Mouse (Mus musculus) limb, embryonic 14.5 days (tissue): ENCODE measurements around the gene Gpr15. TPM values are rescaled to one million over a fixed set of nuclear protein-coding genes. Genes with fewer than 3 reads are reported as not detected.

Experiments used
- ATAC-seq: fragments of 200-750 bp; cut with Nextera tagmentation; 2 replicates; pipeline ENCODE4 v1.8.0; 2017; ENCODE audit warnings: low read depth, moderate number of reproducible peaks, moderate TSS enrichment; ENCODE audit not compliant: low FRiP score
- DNase-seq: peaks from one replicate; pipeline ENCODE4 v3.0.0-alpha.2; 2015; ENCODE audit warnings: low spot score
- H3K27ac ChIP-seq: fragments of 300-500 bp; sonication (generic); replicated peaks from 2 replicates; pipeline ENCODE4 v1.5.1; 2014; ENCODE audit warnings: low read depth, mild to moderate bottlenecking, low read length, moderate library complexity, mixed read lengths
- H3K27me3 ChIP-seq: fragments of 300-500 bp; sonication (generic); 2 replicates; pipeline ENCODE4 v1.6.1; 2014; ENCODE audit warnings: low read length, mixed read lengths; ENCODE audit not compliant: control insufficient read depth, insufficient read depth
- H3K36me3 ChIP-seq: fragments of 300-500 bp; sonication (generic); 2 replicates; pipeline ENCODE4 v1.6.1; 2014; ENCODE audit warnings: mild to moderate bottlenecking, low read length, moderate library complexity, mixed read lengths; ENCODE audit not compliant: control insufficient read depth, insufficient read depth
- H3K4me1 ChIP-seq: fragments of 300-500 bp; sonication (generic); 2 replicates; pipeline ENCODE4 v1.6.1; 2014; ENCODE audit warnings: antibody characterized with exemption, low read length, mixed read lengths; ENCODE audit not compliant: control insufficient read depth, insufficient read depth
- H3K4me2 ChIP-seq: fragments of 300-500 bp; sonication (generic); replicated peaks from 2 replicates; pipeline ENCODE4 v1.6.1; 2014; ENCODE audit warnings: low read depth, mild to moderate bottlenecking, low read length, moderate library complexity; ENCODE audit not compliant: severe bottlenecking
- H3K4me3 ChIP-seq: fragments of 300-500 bp; sonication (generic); replicated peaks from 2 replicates; pipeline ENCODE4 v1.5.1; 2014; ENCODE audit warnings: low read length
- H3K9ac ChIP-seq: fragments of 300-500 bp; sonication (generic); 2 replicates; pipeline ENCODE4 v1.6.1; 2014; ENCODE audit warnings: mild to moderate bottlenecking, low read depth, low read length, moderate library complexity; ENCODE audit not compliant: severe bottlenecking
- H3K9me3 ChIP-seq: fragments of 300-500 bp; sonication (generic); 2 replicates; pipeline ENCODE4 v1.6.1; 2016; ENCODE audit warnings: low read length; ENCODE audit not compliant: control insufficient read depth
- POLR2A ChIP-seq: fragments of 200-500 bp; IDR thresholded peaks from 2 replicates; pipeline ENCODE4 v1.8.0; 2012; ENCODE audit warnings: inconsistent platforms, mild to moderate bottlenecking, moderate library complexity, borderline replicate concordance; ENCODE audit not compliant: insufficient read depth, insufficient read length; ENCODE audit errors: extremely low read depth
- WGBS: fragments of 180-500 bp; shearing (Covaris S2); extraction: QIAGEN DNeasy Blood & Tissue Kit; methylation state at CpG from one replicate; pipeline ENCODE4 v1.1.7; 2014; 5-methylcytosine and 5-hydroxymethylcytosine counted together
- polyA plus RNA-seq, 2 experiments: library from polyadenylated mRNA; depleted of rRNA in 1 of 2; stranded (reverse) in 1 of 2; unstranded in 1 of 2; fragments of >200 nt; fragmentation: Nextera tagmentation in 1 of 2; extraction: Ambion mirVana in 1 of 2; gene quantifications; 2 replicates each; pipeline versions ENCODE4 v1.2.1 to v1.2.3; 2012 to 2014

Gene Gpr15
- polyA plus RNA-seq, 2 experiments = 0.05 to 0.15 TPM

DNA sequence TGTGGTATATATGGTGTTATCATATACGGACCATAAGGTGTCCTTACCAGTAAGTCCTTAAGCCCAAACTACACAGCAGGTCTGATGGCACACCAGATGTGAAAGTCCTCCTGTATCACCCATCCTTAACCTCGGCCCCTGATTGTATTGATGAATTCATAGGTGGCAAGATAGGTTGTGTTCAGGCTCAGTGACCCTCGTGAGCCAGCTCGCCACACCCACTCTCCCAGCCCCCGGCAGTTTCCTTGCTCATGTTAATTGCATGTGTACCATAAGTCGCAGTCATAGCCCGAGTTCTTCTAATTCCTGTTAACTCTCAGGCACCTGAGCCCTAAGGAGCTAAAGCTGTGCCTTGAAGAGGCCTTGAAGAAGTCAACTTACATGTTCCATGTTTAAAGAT is 42.7 kb downstream of the Gpr15 start:
- DNase-seq (no peak), ATAC-seq (no peak)
- no peak overlapping the region for H3K4me3 ChIP-seq
- no peaks in the 10 kb centered on the region for H3K27me3 ChIP-seq
- peaks cover 4% of the 10 kb centered on the region for H3K4me1 ChIP-seq
- WGBS = 87% methylated on average over 7 of the region's 7 CpGs
- no peak overlapping the region for H3K27ac ChIP-seq
- H3K9ac ChIP-seq = no peak overlapping the region
- peaks cover 56% of the 10 kb centered on the region for H3K36me3 ChIP-seq
- TF ChIP-seq POLR2A = no peak
- no peaks in the 10 kb centered on the region for H3K9me3 ChIP-seq
- no peak overlapping the region for H3K4me2 ChIP-seq

DNA sequence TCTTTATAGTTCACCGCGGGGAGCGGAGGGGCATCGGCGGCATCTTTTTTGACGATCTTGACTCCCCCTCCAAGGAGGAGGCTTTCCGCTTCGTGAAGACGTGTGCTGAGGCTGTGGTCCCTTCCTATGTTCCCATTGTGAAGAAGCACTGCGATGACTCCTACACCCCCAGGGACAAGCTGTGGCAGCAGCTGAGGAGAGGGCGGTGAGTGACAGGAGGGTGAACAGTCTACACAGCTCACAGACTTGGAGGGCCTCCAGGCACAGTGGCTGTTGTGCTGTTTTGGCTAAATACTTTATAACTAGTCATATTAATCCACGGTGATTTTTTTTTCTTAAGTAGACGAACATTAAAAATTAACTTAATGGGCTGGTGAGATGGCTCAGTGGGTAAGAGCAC is 43.6 kb downstream of the Gpr15 start:
- H3K36me3 ChIP-seq = peaks cover 48% of the 10 kb centered on the region
- H3K4me3 ChIP-seq = no peak overlapping the region
- no peak overlapping the region for H3K4me2 ChIP-seq
- peaks cover 6% of the 10 kb centered on the region for H3K4me1 ChIP-seq
- TF ChIP-seq POLR2A = no peak
- H3K27ac ChIP-seq = no peak overlapping the region
- no peak overlapping the region for H3K9ac ChIP-seq
- no peaks in the 10 kb centered on the region for H3K27me3 ChIP-seq
- no peak for ATAC-seq
- no peaks in the 10 kb centered on the region for H3K9me3 ChIP-seq
- no peak for DNase-seq
- WGBS = 95% methylated on average over 13 of the region's 13 CpGs

DNA sequence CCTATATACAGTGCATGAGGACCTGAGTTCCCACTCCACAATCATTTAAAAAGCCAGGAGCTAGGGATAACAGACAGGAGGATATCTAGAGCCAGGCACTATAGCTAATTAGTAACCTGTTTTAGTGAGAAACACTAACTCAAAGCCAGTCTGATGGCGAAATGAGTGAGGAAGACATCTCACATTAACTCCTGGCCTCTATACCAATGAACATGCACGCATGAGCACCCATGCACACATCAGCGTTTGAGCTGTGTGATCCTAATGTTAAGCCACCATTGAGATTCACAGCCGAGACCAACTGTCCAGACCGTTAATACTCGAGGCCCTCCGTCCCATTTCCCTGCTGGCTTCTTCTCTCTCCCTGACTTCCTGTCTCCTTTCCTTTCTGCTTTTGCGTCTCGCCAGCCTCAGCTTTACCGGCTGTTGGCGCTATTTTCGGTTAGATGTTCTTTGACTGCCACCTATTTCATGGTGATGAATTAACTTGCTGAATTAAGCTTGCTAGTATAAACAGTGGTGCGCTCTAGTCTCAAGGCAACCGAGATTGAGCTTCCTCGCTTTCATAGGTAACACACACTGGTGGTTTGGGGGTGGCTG is 45.0 kb downstream of the Gpr15 start:
- Histone ChIP-seq H3K36me3 (peaks cover 46% of the 10 kb centered on the region), H3K27ac (no peak overlapping the region), H3K27me3 (no peaks in the 10 kb centered on the region), H3K9ac (no peak overlapping the region), H3K4me2 (no peak overlapping the region), H3K4me3 (no peak overlapping the region), H3K9me3 (no peaks in the 10 kb centered on the region), H3K4me1 (peaks cover 6% of the 10 kb centered on the region)
- 96% methylated on average over 15 of the region's 15 CpGs for WGBS
- DNase-seq (no peak), ATAC-seq (no peak)
- no peak for TF ChIP-seq POLR2A

DNA sequence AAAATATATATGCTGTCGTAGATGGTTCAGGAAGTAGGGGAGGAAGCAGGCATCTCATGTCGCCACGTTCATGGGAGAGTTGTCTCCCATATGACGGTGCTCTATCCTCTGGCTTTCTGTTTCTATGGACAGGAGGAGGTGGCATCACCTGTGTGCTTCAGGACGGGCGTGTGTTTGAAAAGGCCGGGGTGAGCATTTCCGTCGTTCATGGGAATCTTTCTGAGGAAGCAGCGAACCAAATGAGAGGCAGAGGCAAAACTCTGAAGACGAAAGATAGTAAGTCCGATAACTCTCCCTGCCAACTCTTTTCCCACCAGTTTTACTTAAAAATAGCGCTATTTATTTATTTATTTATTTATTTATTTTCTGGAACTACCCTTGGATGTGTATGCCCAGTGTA is 46.5 kb downstream of the Gpr15 start:
- no peak for DNase-seq
- Histone ChIP-seq H3K27ac (no peak overlapping the region), H3K4me2 (no peak overlapping the region), H3K4me1 (peaks cover 6% of the 10 kb centered on the region), H3K4me3 (no peak overlapping the region), H3K27me3 (no peaks in the 10 kb centered on the region), H3K9ac (no peak overlapping the region), H3K9me3 (no peaks in the 10 kb centered on the region), H3K36me3 (peaks cover 34% of the 10 kb centered on the region)
- no peak for TF ChIP-seq POLR2A
- ATAC-seq = no peak
- WGBS = 93% methylated on average over 13 of the region's 13 CpGs

DNA sequence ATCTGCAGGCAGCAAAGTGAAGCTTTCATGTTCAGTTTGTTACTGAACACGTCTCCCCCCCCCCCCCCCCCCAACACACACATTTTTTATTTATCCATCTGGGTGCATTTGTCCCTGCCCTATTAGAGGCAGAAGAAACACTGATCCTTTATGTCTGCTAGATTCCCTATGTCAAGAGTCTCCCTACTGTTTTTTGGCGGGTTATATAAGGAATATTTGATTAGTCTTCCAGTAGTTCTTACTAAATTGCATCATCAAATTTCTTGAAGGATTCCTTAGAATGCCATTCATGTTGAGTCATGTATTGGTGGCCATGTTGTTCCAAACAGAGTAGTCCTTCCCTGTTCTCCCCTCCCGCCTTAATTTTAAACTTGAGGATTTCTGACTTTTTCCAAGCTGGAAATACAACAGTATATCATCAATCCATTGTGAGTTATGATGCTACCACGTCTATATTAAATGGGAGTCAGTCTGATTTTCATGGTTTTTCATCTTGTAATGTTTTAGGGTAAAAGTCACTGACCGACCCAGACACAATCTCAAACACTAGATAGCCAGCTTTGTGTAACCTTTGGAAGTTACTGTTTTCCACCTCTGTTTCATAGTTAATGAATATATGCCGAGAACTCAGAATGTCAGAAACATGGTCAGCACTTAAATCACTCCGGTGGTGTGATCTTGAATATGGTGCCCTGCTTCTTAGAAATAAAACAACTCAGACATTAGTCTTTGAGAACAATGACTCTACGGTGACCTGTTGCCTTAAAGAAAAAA is 47.5 kb downstream of the Gpr15 start:
- DNase-seq (no peak), ATAC-seq (no peak)
- H3K27me3 ChIP-seq = no peaks in the 10 kb centered on the region
- peaks cover 30% of the 10 kb centered on the region for H3K36me3 ChIP-seq
- no peaks in the 10 kb centered on the region for H3K9me3 ChIP-seq
- peak overlapping the region; percentile 59 for H3K4me2 ChIP-seq
- peak overlapping the region; percentile 81 for H3K4me3 ChIP-seq
- WGBS = 79% methylated on average over 7 of the region's 8 CpGs
- peaks cover 6% of the 10 kb centered on the region for H3K4me1 ChIP-seq
- 0 out of 2 replicates have a peak overlapping the region, but pooled peaks have one; percentile 85 for H3K9ac ChIP-seq
- no peak for TF ChIP-seq POLR2A
- H3K27ac ChIP-seq = no peak overlapping the region
